Mouse (Mus musculus): ENCODE measurements at regions not wholly inside any gene's neighbourhood (a gene's known extent, or its start where the extent isn't known, plus 50 kb on each side); places are given as distances from the start of the nearest gene placed in this dataset.

- no peak overlapping the region for H3K9ac ChIP-seq
- no peak overlapping the region for H3K4me3 ChIP-seq
- no peak overlapping the region for H3K4me2 ChIP-seq
- H3K4me1 ChIP-seq = no peaks in the 10 kb centered on the region
- no peak for ATAC-seq (ENCODE audit: insufficient number of reproducible peaks, low FRiP score, low TSS enrichment, low read depth)
- no peaks in the 10 kb centered on the region for H3K27me3 ChIP-seq
- no peaks in the 10 kb centered on the region for H3K36me3 ChIP-seq
- no peak overlapping the region for H3K27ac ChIP-seq
- no peaks in the 10 kb centered on the region for H3K9me3 ChIP-seq
- WGBS = 40% methylated on average over 20 of the region's 20 CpGs
Measured at GRCm38 (mm10) chr4:148384251-148385230, 60.0 kb downstream of the Ubiad1 start.

DNA sequence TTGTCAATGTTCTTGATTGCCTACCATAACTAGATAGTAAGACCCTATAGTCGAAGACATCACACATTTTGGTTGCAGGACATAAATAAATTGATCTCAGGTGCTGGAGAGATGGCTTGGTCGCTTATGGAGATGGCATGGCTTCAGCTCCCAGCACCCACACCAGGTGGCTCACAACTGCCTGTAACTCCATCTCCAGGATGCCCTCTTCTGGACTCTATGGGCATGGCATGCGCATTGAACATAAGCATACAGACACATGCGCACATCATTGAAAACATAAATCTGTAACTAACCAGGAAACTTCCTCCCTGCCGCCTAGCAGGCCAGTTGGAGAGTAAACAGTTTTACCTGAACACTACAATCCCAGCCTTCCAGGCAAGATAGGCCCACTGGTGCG lies 64.0 kb downstream of the Ubiad1 start:
- Histone ChIP-seq H3K27ac (no peak overlapping the region), H3K9me3 (no peaks in the 10 kb centered on the region)
- 83% methylated on average over 6 of the region's 6 CpGs for WGBS

GRCm38 (mm10) chr4:148378491-148378890 lies 66.1 kb downstream of the Ubiad1 start:
- H3K27ac ChIP-seq = no peak overlapping the region
- H3K4me1 ChIP-seq = no peaks in the 10 kb centered on the region
- H3K4me2 ChIP-seq = no peak overlapping the region
- ATAC-seq (ENCODE audit: insufficient number of reproducible peaks, low FRiP score, low TSS enrichment, low read depth) = no peak; the same call in 1 of the 2 replicates
- no peaks in the 10 kb centered on the region for H3K27me3 ChIP-seq
- H3K9me3 ChIP-seq = no peaks in the 10 kb centered on the region
- no peaks in the 10 kb centered on the region for H3K36me3 ChIP-seq
- WGBS = 67% methylated on average over 11 of the region's 11 CpGs
- H3K4me3 ChIP-seq = no peak overlapping the region
- no peak overlapping the region for H3K9ac ChIP-seq

More for the DNA sequence above, 64.0 kb downstream of the Ubiad1 start:
- Histone ChIP-seq H3K9ac (no peak overlapping the region), H3K4me1 (no peaks in the 10 kb centered on the region), H3K27me3 (no peaks in the 10 kb centered on the region), H3K4me2 (no peak overlapping the region), H3K36me3 (no peaks in the 10 kb centered on the region), H3K4me3 (no peak overlapping the region)
- no peak for ATAC-seq (ENCODE audit: insufficient number of reproducible peaks, low FRiP score, low TSS enrichment, low read depth)

- no peak overlapping the region for H3K4me3 ChIP-seq
- WGBS = 41% methylated on average over 8 of the region's 8 CpGs
- ATAC-seq (ENCODE audit: insufficient number of reproducible peaks, low FRiP score, low TSS enrichment, low read depth) = no peak; the same call in 1 of the 2 replicates
Measured at GRCm38 (mm10) chr4:148377368-148377767, 67.2 kb downstream of the Ubiad1 start.

DNA sequence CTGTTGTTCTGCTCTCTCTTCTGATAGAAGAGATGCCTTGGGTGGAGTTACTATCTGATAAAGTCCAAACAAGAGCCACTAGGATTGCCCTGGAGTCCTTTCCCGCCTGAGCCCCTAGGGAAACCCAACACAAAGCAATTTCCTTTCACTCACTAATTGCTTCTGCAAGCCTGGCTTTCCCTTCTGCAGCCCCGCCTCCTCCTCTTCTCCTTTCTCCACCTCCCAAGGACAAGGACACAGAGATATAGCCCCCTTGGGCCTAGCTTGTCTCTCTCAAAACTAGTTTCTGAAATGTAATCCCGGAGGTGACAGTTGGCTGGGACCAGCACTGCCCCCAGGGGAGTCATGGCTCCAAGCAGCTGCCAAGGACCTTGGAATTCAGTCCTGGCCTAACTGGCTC lies 68.1 kb downstream of the Ubiad1 start:
- 15% methylated on average over 3 of the region's 3 CpGs for WGBS
- no peaks in the 10 kb centered on the region for H3K9me3 ChIP-seq
- no peak for ATAC-seq (ENCODE audit: insufficient number of reproducible peaks, low FRiP score, low TSS enrichment, low read depth)

More at GRCm38 (mm10) chr4:148377368-148377767, 67.2 kb downstream of the Ubiad1 start:
- no peak overlapping the region for H3K4me2 ChIP-seq
- no peak overlapping the region for H3K9ac ChIP-seq
- no peaks in the 10 kb centered on the region for H3K36me3 ChIP-seq
- no peaks in the 10 kb centered on the region for H3K9me3 ChIP-seq
- H3K4me1 ChIP-seq = no peaks in the 10 kb centered on the region
- no peaks in the 10 kb centered on the region for H3K27me3 ChIP-seq
- no peak overlapping the region for H3K27ac ChIP-seq

GRCm38 (mm10) chr4:148371489-148371888 lies 73.1 kb downstream of the Ubiad1 start:
- ATAC-seq (ENCODE audit: insufficient number of reproducible peaks, low FRiP score, low TSS enrichment, low read depth) = no peak
- Histone ChIP-seq H3K27me3 (no peaks in the 10 kb centered on the region), H3K27ac (no peak overlapping the region), H3K4me1 (no peaks in the 10 kb centered on the region), H3K4me2 (no peak overlapping the region), H3K4me3 (no peak overlapping the region), H3K9me3 (no peaks in the 10 kb centered on the region), H3K9ac (no peak overlapping the region), H3K36me3 (no peaks in the 10 kb centered on the region)
- WGBS = 92% methylated on average over 7 of the region's 7 CpGs

More for the DNA sequence above, 68.1 kb downstream of the Ubiad1 start:
- no peak overlapping the region for H3K9ac ChIP-seq
- no peak overlapping the region for H3K4me2 ChIP-seq
- no peak overlapping the region for H3K4me3 ChIP-seq
- H3K27me3 ChIP-seq = no peaks in the 10 kb centered on the region
- no peaks in the 10 kb centered on the region for H3K36me3 ChIP-seq
- no peak overlapping the region for H3K27ac ChIP-seq
- H3K4me1 ChIP-seq = no peaks in the 10 kb centered on the region

- no peaks in the 10 kb centered on the region for H3K4me1 ChIP-seq
- no peaks in the 10 kb centered on the region for H3K9me3 ChIP-seq
- no peak for ATAC-seq (ENCODE audit: insufficient number of reproducible peaks, low FRiP score, low TSS enrichment, low read depth)
- H3K9ac ChIP-seq = no peak overlapping the region
- no peaks in the 10 kb centered on the region for H3K36me3 ChIP-seq
- H3K4me2 ChIP-seq = no peak overlapping the region
- H3K27ac ChIP-seq = no peak overlapping the region
- H3K27me3 ChIP-seq = no peaks in the 10 kb centered on the region
- WGBS = 75% methylated on average over 3 of the region's 3 CpGs
- H3K4me3 ChIP-seq = no peak overlapping the region
Measured at GRCm38 (mm10) chr4:148367671-148368070, 76.9 kb downstream of the Ubiad1 start.

- H3K9ac ChIP-seq = no peak overlapping the region
- H3K4me1 ChIP-seq = no peaks in the 10 kb centered on the region
- WGBS = 48% methylated on average over 4 of the region's 4 CpGs
- H3K27ac ChIP-seq = no peak overlapping the region
- H3K36me3 ChIP-seq = no peaks in the 10 kb centered on the region
- H3K4me2 ChIP-seq = no peak overlapping the region
- ATAC-seq (ENCODE audit: insufficient number of reproducible peaks, low FRiP score, low TSS enrichment, low read depth) = no peak
- H3K27me3 ChIP-seq = no peaks in the 10 kb centered on the region
- H3K9me3 ChIP-seq = no peaks in the 10 kb centered on the region
- H3K4me3 ChIP-seq = no peak overlapping the region
Measured at GRCm38 (mm10) chr4:148365804-148366203, 78.0 kb upstream of the Disp3 start.

GRCm38 (mm10) chr4:148363366-148364121 lies 75.8 kb upstream of the Disp3 start:
- 84% methylated on average over 10 of the region's 10 CpGs for WGBS
- ATAC-seq (ENCODE audit: insufficient number of reproducible peaks, low FRiP score, low TSS enrichment, low read depth) = no peak
- H3K4me3 ChIP-seq = no peak overlapping the region
- no peaks in the 10 kb centered on the region for H3K4me1 ChIP-seq
- no peaks in the 10 kb centered on the region for H3K36me3 ChIP-seq
- no peak overlapping the region for H3K9ac ChIP-seq
- no peak overlapping the region for H3K4me2 ChIP-seq
- no peaks in the 10 kb centered on the region for H3K27me3 ChIP-seq
- no peaks in the 10 kb centered on the region for H3K9me3 ChIP-seq
- H3K27ac ChIP-seq = no peak overlapping the region

DNA sequence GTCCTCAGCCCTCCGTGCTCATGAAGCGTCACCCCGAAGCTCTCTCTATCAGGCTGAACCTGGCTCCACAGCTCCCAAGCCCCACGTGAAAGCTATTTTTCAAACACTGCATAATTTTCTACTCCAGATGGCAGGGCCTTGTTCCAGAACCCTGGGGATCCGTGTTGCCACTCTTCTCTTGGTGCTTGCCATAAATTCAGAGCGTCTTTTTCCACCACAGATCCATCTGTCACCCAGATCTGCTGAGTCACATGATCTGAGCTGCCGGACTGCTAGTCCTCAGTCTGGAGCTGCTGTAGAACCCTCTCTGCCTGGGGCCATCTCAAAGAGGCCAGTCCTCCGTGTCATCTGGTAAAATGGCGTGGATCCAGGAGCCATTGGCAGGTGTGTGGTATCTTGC lies 73.2 kb upstream of the Disp3 start:
- ATAC-seq (ENCODE audit: insufficient number of reproducible peaks, low FRiP score, low TSS enrichment, low read depth) = 0 out of 2 replicates have a peak, but pooled peaks have one; percentile 11
- Histone ChIP-seq H3K9ac (no peak overlapping the region), H3K4me2 (no peak overlapping the region), H3K27ac (no peak overlapping the region), H3K4me1 (no peaks in the 10 kb centered on the region), H3K27me3 (no peaks in the 10 kb centered on the region), H3K9me3 (no peaks in the 10 kb centered on the region), H3K4me3 (no peak overlapping the region), H3K36me3 (no peaks in the 10 kb centered on the region)
- WGBS = 63% methylated on average over 9 of the region's 9 CpGs

GRCm38 (mm10) chr4:148358336-148358735 lies 70.6 kb upstream of the Disp3 start:
- H3K27ac ChIP-seq = no peak overlapping the region
- 31% methylated on average over 4 of the region's 4 CpGs for WGBS
- no peak for ATAC-seq (ENCODE audit: insufficient number of reproducible peaks, low FRiP score, low TSS enrichment, low read depth)

DNA sequence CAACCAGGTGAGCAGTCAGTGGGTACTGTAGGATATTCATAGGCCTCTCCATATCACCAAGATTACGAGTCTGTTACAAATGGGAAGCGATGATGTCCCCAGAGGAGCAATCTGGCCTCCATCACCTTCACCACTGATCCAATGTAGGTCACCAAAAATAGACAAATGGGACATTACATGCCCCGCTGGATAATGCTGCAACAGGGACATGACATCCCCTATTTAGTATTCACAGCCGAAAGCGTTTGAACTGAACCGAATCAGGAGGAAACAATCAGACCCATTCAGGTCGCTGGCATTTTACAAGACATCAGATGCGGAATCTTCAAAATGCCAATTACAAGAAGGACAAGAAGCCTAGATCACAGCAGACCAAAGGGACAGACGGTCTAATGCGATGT lies 69.5 kb upstream of the Disp3 start:
- Histone ChIP-seq H3K27ac (no peak overlapping the region), H3K27me3 (no peaks in the 10 kb centered on the region), H3K4me3 (no peak overlapping the region), H3K4me1 (no peaks in the 10 kb centered on the region), H3K9ac (no peak overlapping the region), H3K9me3 (no peaks in the 10 kb centered on the region), H3K36me3 (no peaks in the 10 kb centered on the region), H3K4me2 (no peak overlapping the region)
- no peak for ATAC-seq (ENCODE audit: insufficient number of reproducible peaks, low FRiP score, low TSS enrichment, low read depth)
- WGBS = 86% methylated on average over 10 of the region's 10 CpGs

More at GRCm38 (mm10) chr4:148358336-148358735, 70.6 kb upstream of the Disp3 start:
- H3K4me1 ChIP-seq = no peaks in the 10 kb centered on the region
- no peaks in the 10 kb centered on the region for H3K9me3 ChIP-seq
- H3K4me2 ChIP-seq = no peak overlapping the region
- no peak overlapping the region for H3K4me3 ChIP-seq
- no peak overlapping the region for H3K9ac ChIP-seq
- H3K36me3 ChIP-seq = no peaks in the 10 kb centered on the region
- no peaks in the 10 kb centered on the region for H3K27me3 ChIP-seq
